Mouse (Mus musculus) liver, embryonic 14.5 days (tissue): Measurements from ENCODE around the gene Baz2b. TPM values are rescaled to one million over a fixed set of nuclear protein-coding genes. Genes with fewer than 3 reads are reported as not detected.

Experiments
- ATAC-seq: fragments of 200-750 bp; cut with Nextera tagmentation; 2 replicates; pipeline ENCODE4 v1.8.0; 2017; ENCODE audit warnings: moderate number of reproducible peaks, mild to moderate bottlenecking, moderate library complexity; ENCODE audit not compliant: insufficient read depth
- DNase-seq, 3 experiments: peaks; one replicate each; pipeline ENCODE4 v3.0.0-alpha.2; 2012 to 2013; ENCODE audit warnings: low read depth in 3 of 3, low spot score in 3 of 3
- H3K27ac ChIP-seq: fragments of 300-500 bp; sonication (generic); 2 replicates; pipeline ENCODE4 v1.5.1; 2014; ENCODE audit warnings: moderate library complexity, mild to moderate bottlenecking, control low read depth, inconsistent platforms
- H3K27me3 ChIP-seq: fragments of 300-500 bp; sonication (generic); 2 replicates; pipeline ENCODE4 v1.6.1; 2014; ENCODE audit warnings: mild to moderate bottlenecking, low read length, moderate library complexity; ENCODE audit not compliant: control insufficient read depth, insufficient read depth
- H3K36me3 ChIP-seq: fragments of 300-500 bp; sonication (generic); replicated peaks from 2 replicates; pipeline ENCODE4 v1.6.1; 2014; ENCODE audit warnings: low read depth; ENCODE audit not compliant: control insufficient read depth, insufficient read depth
- H3K4me1 ChIP-seq, 2 experiments: fragments of 200-500 bp in 1 of 2; fragments of 300-500 bp in 1 of 2; sonication (generic) in 1 of 2; replicated peaks; 2 replicates each; pipeline ENCODE4 v1.6.1; 2012 to 2014; ENCODE audit warnings: antibody characterized with exemption in 1 of 2, inconsistent platforms in 1 of 2, low read length in 1 of 2; ENCODE audit not compliant: control insufficient read depth in 2 of 2, insufficient read depth in 2 of 2
- H3K4me2 ChIP-seq: fragments of 300-500 bp; sonication (generic); 2 replicates; pipeline ENCODE4 v1.6.1; 2014; ENCODE audit warnings: low read depth, mild to moderate bottlenecking, control low read depth, moderate library complexity
- H3K4me3 ChIP-seq, 2 experiments: fragments of 200-500 bp in 1 of 2; fragments of 300-500 bp in 1 of 2; sonication (generic) in 1 of 2; 2 replicates each; pipeline ENCODE4 v1.5.1; 2012 to 2014; ENCODE audit warnings: low read depth in 2 of 2, low read length in 2 of 2, mild to moderate bottlenecking in 2 of 2, control low read depth in 1 of 2, inconsistent platforms in 1 of 2, moderate library complexity in 1 of 2; ENCODE audit not compliant: insufficient read depth in 1 of 2
- H3K9ac ChIP-seq: fragments of 300-500 bp; sonication (generic); replicated peaks from 2 replicates; pipeline ENCODE4 v1.6.1; 2014; ENCODE audit warnings: mild to moderate bottlenecking, control low read depth, moderate library complexity
- H3K9me3 ChIP-seq: fragments of 300-500 bp; sonication (generic); 2 replicates; pipeline ENCODE4 v1.6.1; 2016; ENCODE audit warnings: low read length, mixed read lengths; ENCODE audit not compliant: control insufficient read depth
- CTCF ChIP-seq: IDR thresholded peaks from 2 replicates; pipeline ENCODE4 v1.5.1; 2016; ENCODE audit warnings: antibody characterized with exemption, low read depth, control low read depth
- EP300 ChIP-seq: IDR thresholded peaks from 2 replicates; pipeline ENCODE4 v1.6.1; 2016; ENCODE audit warnings: antibody characterized with exemption, low read depth
- WGBS: fragments of 180-500 bp; shearing (Covaris S2); extraction: QIAGEN DNeasy Blood & Tissue Kit; methylation state at CpG from one replicate; pipeline ENCODE4 v1.1.7; 2014; ENCODE audit not compliant: insufficient replicate concordance; 5-methylcytosine and 5-hydroxymethylcytosine counted together
- polyA plus RNA-seq, 2 experiments: library from polyadenylated mRNA; depleted of rRNA in 1 of 2; stranded (reverse) in 1 of 2; unstranded in 1 of 2; fragments of >200 nt; fragmentation: Nextera tagmentation in 1 of 2; extraction: Ambion mirVana in 1 of 2; gene quantifications; 2 replicates each; pipeline versions ENCODE4 v1.2.1 to v1.2.3; 2012 to 2014

The Baz2b gene
- polyA plus RNA-seq, 2 experiments: 9.1 to 11.0 TPM

- H3K4me2 ChIP-seq: no peak overlapping the region
- TF ChIP-seq CTCF (no peak), EP300 (no peak)
- H3K4me1 ChIP-seq: peaks cover 0 to 3% of the 10 kb centered on the region in 2 experiments; a peak in 3 of 4 replicates
- no peaks in the 10 kb centered on the region for H3K27me3 ChIP-seq
- no peak for ATAC-seq
- H3K27ac ChIP-seq: no peak overlapping the region
- no peaks in the 10 kb centered on the region for H3K9me3 ChIP-seq
- no peak for DNase-seq
- 60% methylated on average over 4 of the region's 4 CpGs for WGBS
- H3K36me3 ChIP-seq: no peaks in the 10 kb centered on the region
- H3K9ac ChIP-seq: no peak overlapping the region
- no peak overlapping the region for H3K4me3 ChIP-seq
Measured at GRCm38 (mm10) chr2:60114901-60115300, 94.7 kb downstream of the Baz2b start.

DNA sequence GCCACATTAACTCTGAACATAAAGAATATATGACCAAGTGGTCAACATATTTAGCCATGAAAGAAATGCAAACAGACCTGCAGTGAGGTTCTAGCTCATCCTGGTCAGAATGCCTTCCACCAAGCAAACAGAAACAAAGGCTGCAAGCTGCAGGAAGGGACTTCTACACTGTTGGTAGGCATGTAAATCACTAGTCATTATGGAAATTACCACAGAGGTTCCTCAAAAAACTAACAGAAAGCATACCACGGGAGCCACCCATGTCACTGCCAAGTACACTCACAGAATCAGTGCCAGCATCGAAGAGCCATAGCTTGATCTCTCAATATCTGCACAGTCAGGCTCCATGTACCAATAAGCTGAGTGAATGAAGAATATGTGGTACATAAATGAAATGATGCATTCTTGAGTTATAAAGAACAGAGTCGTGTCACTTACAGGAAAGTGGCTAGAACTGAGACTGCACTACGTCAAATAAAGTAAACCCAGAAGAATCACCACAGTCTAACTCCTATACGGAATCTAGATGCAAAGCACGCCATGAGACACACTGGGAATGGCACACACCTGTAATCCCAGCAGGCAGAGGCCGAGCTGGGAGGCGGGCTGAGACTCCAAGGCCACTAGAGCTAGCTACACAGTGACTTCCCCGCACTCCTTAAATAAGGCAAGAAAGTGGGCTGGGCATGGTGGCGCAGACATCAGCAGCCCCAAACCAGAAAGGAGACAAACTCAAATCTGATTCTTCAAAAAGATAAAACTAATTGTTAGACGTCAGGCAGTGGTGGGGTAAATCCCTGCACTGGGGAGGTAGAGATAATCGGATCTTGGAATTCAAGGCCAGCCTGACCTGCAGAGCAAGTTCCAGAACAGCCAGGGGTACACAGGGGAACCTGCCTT, 95.7 kb downstream of the Baz2b start:
- WGBS: 65% methylated on average over 12 of the region's 12 CpGs
- no peaks in the 10 kb centered on the region for H3K27me3 ChIP-seq
- no peak overlapping the region for H3K4me3 ChIP-seq
- H3K4me2 ChIP-seq: no peak overlapping the region
- no peak overlapping the region for H3K27ac ChIP-seq
- no peak for ATAC-seq
- H3K36me3 ChIP-seq: no peaks in the 10 kb centered on the region
- TF ChIP-seq EP300 (no peak), CTCF (no peak)
- H3K4me1 ChIP-seq: peaks cover 0 to 3% of the 10 kb centered on the region in 2 experiments; a peak in 3 of 4 replicates
- H3K9me3 ChIP-seq: no peaks in the 10 kb centered on the region
- no peak overlapping the region for H3K9ac ChIP-seq
- DNase-seq: no peak

DNA sequence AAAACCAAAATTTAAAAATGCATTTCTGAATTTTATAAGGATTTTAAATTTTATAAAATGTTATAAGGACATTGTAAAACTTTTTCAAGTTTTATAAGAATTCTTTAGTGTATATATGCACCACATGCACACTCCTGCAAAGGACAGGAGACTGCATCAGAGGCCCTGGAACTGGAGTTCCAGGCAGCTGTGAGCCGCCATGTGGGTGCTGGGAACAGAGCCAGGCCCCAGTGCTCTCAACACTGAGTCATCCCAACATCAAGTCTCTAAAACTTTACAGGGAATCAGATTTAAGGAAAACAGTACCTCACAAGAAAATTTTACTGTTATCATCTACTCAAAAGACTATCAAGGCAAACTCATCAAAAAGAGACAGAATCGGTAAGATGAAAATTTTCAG, 97.5 kb downstream of the Baz2b start:
- Histone ChIP-seq H3K4me1 (no peaks in the 10 kb centered on the region; a peak in 2 of 4 replicates), H3K36me3 (no peaks in the 10 kb centered on the region), H3K4me3 (no peak overlapping the region), H3K4me2 (no peak overlapping the region), H3K27me3 (no peaks in the 10 kb centered on the region), H3K27ac (no peak overlapping the region), H3K9me3 (no peaks in the 10 kb centered on the region), H3K9ac (no peak overlapping the region)
- ATAC-seq (no peak), DNase-seq (no peak)
- 90% methylated on average over 2 of the region's 2 CpGs for WGBS
- TF ChIP-seq CTCF (no peak), EP300 (no peak)

DNA sequence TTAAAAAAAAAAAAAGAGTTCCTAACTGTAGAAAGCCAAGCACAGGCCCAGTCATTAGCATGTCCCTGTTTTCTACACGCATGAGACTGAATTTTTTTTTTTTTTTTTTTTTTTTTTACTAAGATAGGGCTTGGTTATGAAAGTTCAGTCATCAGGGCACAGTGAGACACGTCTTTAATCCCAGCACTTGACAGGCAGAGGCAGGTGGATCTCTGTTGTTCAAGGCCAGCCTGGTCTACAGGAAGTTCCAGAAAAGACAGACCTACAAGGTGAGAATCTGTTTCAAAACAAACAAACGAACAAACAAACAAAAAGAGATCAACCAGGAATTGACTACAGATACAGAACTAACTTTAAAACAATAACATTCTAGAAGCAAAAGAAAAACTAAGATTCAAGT, 100.6 kb downstream of the Baz2b start:
- H3K9me3 ChIP-seq: no peaks in the 10 kb centered on the region
- H3K4me1 ChIP-seq: no peaks in the 10 kb centered on the region; a peak in 1 of 4 replicates
- TF ChIP-seq CTCF: no peak
- no peak for TF ChIP-seq EP300
- DNase-seq (no peak), ATAC-seq (no peak)
- no peaks in the 10 kb centered on the region for H3K36me3 ChIP-seq
- H3K9ac ChIP-seq: no peak overlapping the region
- H3K4me2 ChIP-seq: no peak overlapping the region
- no peaks in the 10 kb centered on the region for H3K27me3 ChIP-seq
- H3K27ac ChIP-seq: no peak overlapping the region
- no peak overlapping the region for H3K4me3 ChIP-seq
- WGBS: 67% methylated on average over 3 of the region's 3 CpGs

DNA sequence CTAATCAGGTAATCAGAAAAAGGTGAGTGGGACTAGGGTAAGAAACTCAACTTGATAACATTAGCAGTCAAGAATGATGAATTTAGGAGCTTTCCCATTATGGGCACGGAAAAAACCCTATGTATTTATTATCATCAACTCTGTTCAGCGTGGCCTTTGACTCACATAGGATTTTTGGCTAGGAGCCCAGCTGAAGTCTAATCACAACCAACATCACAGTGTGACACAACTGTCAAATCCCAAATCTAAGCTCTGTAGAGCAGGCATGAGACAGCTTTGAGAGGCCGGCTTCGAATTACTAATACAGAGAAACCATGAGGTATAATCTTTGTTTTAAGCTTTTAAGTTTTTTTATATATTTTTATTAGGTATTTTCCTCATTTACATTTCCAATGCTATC, 113.0 kb downstream of the Baz2b start:
- Histone ChIP-seq H3K4me1 (no peaks in the 10 kb centered on the region), H3K9ac (no peak overlapping the region), H3K9me3 (no peaks in the 10 kb centered on the region), H3K27me3 (no peaks in the 10 kb centered on the region), H3K4me3 (no peak overlapping the region), H3K36me3 (no peaks in the 10 kb centered on the region), H3K4me2 (no peak overlapping the region), H3K27ac (no peak overlapping the region)
- TF ChIP-seq EP300 (no peak), CTCF (no peak)
- no peak for DNase-seq
- 81% methylated on average over 4 of the region's 4 CpGs for WGBS
- ATAC-seq: no peak
